Mouse (Mus musculus): ENCODE measurements at regions not wholly inside any gene's neighbourhood (a gene's known extent, or its start where the extent isn't known, plus 50 kb on each side); places are given as distances from the start of the nearest gene placed in this dataset.

GRCm38 (mm10) chr13:101112176-101112575 lies 278.9 kb upstream of the Slc30a5 start:
- TF ChIP-seq GATA1 (IDR thresholded peaks at IDR 0.05; ENCODE audit: low read length): no peak
- no peak for TF ChIP-seq TAL1 (IDR thresholded peaks at IDR 0.05; ENCODE audit: low read length)
